Mouse (Mus musculus) stomach, embryonic 14.5 days (tissue): ENCODE data around the gene Xrcc1. TPM values are rescaled to one million over a fixed set of nuclear protein-coding genes. Genes with fewer than 3 reads are reported as not detected.

Experiments
- ATAC-seq: fragments of 200-750 bp; cut with Nextera tagmentation; 2 replicates; pipeline ENCODE4 v1.8.0; 2017; ENCODE audit warnings: low read depth, moderate TSS enrichment; ENCODE audit not compliant: insufficient number of reproducible peaks, insufficient read depth, low FRiP score
- H3K27ac ChIP-seq: fragments of 300-500 bp; sonication (generic); 2 replicates; pipeline ENCODE4 v1.5.1; 2014; ENCODE audit warnings: mild to moderate bottlenecking, low read length, moderate library complexity, mixed read lengths
- H3K27me3 ChIP-seq: fragments of 300-500 bp; sonication (generic); 2 replicates; pipeline ENCODE4 v1.6.1; 2014; ENCODE audit warnings: low read length, control low read depth, mixed read lengths; ENCODE audit not compliant: control insufficient read depth, insufficient read depth
- H3K36me3 ChIP-seq: fragments of 300-500 bp; sonication (generic); 2 replicates; pipeline ENCODE4 v1.6.1; 2014; ENCODE audit warnings: mild to moderate bottlenecking, control low read depth, low read length, moderate library complexity, mixed read lengths; ENCODE audit not compliant: control insufficient read depth, insufficient read depth
- H3K4me1 ChIP-seq: fragments of 300-500 bp; sonication (generic); 2 replicates; pipeline ENCODE4 v1.6.1; 2014; ENCODE audit warnings: low read length, control low read depth, mixed read lengths; ENCODE audit not compliant: control insufficient read depth, insufficient read depth
- H3K4me2 ChIP-seq: fragments of 300-500 bp; sonication (generic); replicated peaks from 2 replicates; pipeline ENCODE4 v1.6.1; 2014; ENCODE audit warnings: low read depth, low read length, control low read depth
- H3K4me3 ChIP-seq: fragments of 300-500 bp; sonication (generic); 2 replicates; pipeline ENCODE4 v1.5.1; 2014; ENCODE audit warnings: low read depth, low read length, control low read depth
- H3K9ac ChIP-seq: fragments of 300-500 bp; sonication (generic); replicated peaks from 2 replicates; pipeline ENCODE4 v1.6.1; 2014; ENCODE audit warnings: low read depth, mild to moderate bottlenecking, control low read depth, low read length, moderate library complexity, mixed read lengths
- H3K9me3 ChIP-seq: fragments of 300-500 bp; sonication (generic); 2 replicates; pipeline ENCODE4 v1.6.1; 2016; ENCODE audit warnings: low read depth, low read length, control low read depth; ENCODE audit not compliant: control insufficient read depth
- WGBS: fragments of 180-500 bp; shearing (Covaris S2); extraction: QIAGEN DNeasy Blood & Tissue Kit; methylation state at CpG from one replicate; pipeline ENCODE4 v1.1.7; 2014; 5-methylcytosine and 5-hydroxymethylcytosine counted together
- polyA plus RNA-seq: library from polyadenylated mRNA; unstranded; fragments of >200 nt; fragmentation: Nextera tagmentation; extraction: Ambion mirVana; gene quantifications from 2 replicates; pipeline ENCODE4 v1.2.1, GENCODE M21; 2014

The Xrcc1 gene
- polyA plus RNA-seq, 1 experiment from 2014 or later: 110 TPM

DNA sequence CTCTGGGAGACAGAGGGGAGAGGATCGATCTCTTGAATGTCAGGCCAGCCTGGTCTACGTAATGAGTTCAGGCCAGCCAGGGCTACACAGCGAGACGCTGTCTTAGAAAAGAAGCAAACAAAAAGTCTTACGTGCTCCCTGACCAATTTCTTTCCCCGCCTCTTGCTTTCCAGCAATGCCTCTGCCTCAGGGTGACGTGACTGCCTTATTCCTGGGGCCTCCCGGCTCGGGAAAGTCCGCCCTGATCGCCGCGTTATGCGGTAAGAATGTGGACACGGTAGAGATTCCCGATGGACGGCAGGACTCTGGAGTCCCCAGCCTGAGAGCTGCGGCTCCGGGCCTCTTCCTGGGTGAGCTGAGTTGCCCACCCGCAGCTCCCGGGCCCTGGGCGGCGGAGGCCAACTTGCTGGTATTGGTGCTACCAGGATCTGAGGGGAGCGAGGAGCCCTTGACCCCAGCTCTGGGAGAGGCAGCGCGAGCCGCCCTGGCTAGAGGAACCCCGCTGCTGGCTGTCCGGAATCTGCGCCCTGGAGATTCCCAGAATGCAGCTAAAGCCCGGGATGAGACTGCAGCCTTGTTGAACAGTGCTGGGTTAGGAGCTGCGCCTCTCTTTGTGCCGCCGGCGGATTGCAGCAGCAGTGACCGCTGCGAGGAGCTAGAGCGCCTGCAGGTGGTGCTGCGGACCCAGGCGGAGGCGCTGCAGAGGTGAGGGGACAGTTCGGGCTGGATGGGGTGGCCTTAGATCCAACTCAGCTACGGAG lies 14.7 kb upstream of the Xrcc1 start:
- peak overlapping the region; percentile 96 for H3K4me2 ChIP-seq
- peak; percentile 64; the same call in 1 of the 2 replicates for ATAC-seq
- no peaks in the 10 kb centered on the region for H3K27me3 ChIP-seq
- WGBS: 1% methylated on average over 43 of the region's 43 CpGs
- H3K4me3 ChIP-seq: peak overlapping the region; percentile 63
- no peaks in the 10 kb centered on the region for H3K9me3 ChIP-seq
- H3K9ac ChIP-seq: peak overlapping the region; percentile 85
- peak overlapping the region; percentile 84 for H3K27ac ChIP-seq
- H3K4me1 ChIP-seq: peaks cover 12% of the 10 kb centered on the region; the same call in 1 of the 2 replicates
- H3K36me3 ChIP-seq: peaks cover 20% of the 10 kb centered on the region

DNA sequence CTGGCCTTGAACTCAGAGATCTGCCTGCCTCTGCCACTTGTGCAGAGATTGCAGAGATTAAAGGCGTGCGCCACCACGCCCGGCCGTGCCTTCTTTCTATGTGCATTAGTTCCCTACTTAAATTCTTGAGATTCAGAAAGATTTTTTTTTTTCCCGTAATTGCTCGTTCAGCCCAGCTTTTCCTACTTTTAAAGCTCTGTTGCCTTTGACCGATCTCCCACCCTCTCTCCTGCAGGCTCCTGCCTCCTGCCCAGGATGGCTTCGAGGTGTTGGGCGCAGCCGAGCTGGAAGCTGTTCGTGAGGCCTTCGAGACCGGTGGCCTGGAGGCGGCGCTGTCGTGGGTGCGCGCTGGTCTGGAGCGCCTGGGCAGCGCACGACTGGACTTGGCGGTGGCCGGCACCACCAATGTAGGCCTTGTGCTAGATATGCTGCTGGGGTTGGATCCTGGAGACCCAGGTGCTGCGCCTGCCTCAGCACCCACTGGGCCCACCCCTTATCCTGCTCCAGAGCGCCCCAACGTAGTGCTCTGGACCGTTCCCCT lies 13.0 kb upstream of the Xrcc1 start:
- Histone ChIP-seq H3K9ac (no peak overlapping the region), H3K36me3 (peaks cover 21% of the 10 kb centered on the region), H3K9me3 (no peaks in the 10 kb centered on the region), H3K4me2 (no peak overlapping the region), H3K4me3 (no peak overlapping the region), H3K4me1 (peaks cover 12% of the 10 kb centered on the region; the same call in 1 of the 2 replicates), H3K27ac (no peak overlapping the region), H3K27me3 (no peaks in the 10 kb centered on the region)
- ATAC-seq: no peak
- WGBS: 79% methylated on average over 28 of the region's 28 CpGs

DNA sequence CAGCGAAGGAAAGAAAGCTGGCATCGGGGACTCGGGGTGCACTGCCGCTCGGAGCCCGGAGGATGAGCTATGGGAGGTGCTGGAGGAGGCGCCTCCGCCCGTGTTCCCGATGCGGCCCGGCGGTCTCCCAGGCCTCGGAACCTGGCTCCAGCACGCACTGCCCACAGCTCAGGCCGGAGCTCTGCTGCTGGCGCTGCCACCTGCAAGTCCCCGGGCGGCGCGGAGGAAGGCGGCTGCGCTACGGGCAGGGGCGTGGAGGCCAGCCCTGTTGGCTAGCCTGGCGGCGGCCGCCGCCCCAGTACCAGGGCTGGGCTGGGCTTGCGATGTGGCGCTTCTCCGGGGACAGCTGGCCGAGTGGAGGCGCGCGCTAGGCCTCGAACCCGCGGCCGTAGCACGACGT lies 12.3 kb upstream of the Xrcc1 start:
- 42% methylated on average over 42 of the region's 42 CpGs for WGBS
- H3K4me1 ChIP-seq: peaks cover 12% of the 10 kb centered on the region; the same call in 1 of the 2 replicates
- no peaks in the 10 kb centered on the region for H3K9me3 ChIP-seq
- ATAC-seq: no peak
- no peaks in the 10 kb centered on the region for H3K27me3 ChIP-seq
- H3K4me3 ChIP-seq: no peak overlapping the region
- peaks cover 21% of the 10 kb centered on the region for H3K36me3 ChIP-seq
- no peak overlapping the region for H3K27ac ChIP-seq
- H3K9ac ChIP-seq: no peak overlapping the region; the same call in 1 of the 2 replicates
- H3K4me2 ChIP-seq: no peak overlapping the region

DNA sequence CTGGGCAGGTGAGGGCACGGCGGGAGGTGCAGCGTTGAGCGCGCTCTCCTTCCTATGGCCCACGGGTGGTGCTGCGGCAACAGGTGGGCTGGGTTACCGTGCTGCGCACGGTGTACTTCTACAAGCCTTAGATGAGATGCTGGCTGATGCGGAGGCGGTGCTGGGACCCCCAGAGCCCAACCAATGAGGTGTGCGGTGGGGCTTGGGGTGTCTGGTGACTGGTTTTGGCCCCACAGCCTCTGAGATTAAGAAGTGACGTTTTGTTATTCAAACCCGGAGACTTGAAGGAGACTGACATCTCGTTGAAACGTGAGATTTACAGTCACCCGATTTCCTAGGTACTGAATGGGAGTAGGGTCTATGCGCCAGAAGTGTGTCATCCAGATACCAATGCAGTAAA lies 11.8 kb upstream of the Xrcc1 start:
- Histone ChIP-seq H3K36me3 (peaks cover 21% of the 10 kb centered on the region), H3K9me3 (no peaks in the 10 kb centered on the region), H3K27ac (no peak overlapping the region), H3K4me1 (peaks cover 12% of the 10 kb centered on the region; the same call in 1 of the 2 replicates), H3K9ac (no peak overlapping the region), H3K4me2 (no peak overlapping the region), H3K27me3 (no peaks in the 10 kb centered on the region), H3K4me3 (no peak overlapping the region)
- WGBS: 50% methylated on average over 19 of the region's 19 CpGs
- no peak for ATAC-seq

DNA sequence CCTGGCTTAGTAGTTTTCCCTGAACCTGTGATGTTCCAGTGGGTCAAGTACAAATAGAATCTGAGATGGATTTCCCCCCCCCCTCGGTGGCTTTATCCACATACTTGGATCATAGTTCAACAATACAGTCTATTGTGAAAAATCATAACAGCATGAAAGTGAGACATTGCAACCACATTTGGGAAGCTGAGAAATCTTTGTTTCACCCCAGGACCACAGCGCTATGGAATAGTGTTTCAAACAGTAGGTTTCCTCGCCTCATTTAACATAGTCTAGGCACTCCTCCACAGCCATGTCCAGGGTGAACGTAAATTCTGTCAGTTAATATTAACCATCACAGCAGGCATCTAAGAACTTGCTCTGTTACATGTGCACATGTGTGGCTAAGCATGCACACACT lies 9.0 kb upstream of the Xrcc1 start:
- ATAC-seq: no peak
- no peak overlapping the region for H3K4me2 ChIP-seq
- WGBS: 79% methylated on average over 4 of the region's 4 CpGs
- no peak overlapping the region for H3K9ac ChIP-seq
- no peaks in the 10 kb centered on the region for H3K27me3 ChIP-seq
- no peak overlapping the region for H3K27ac ChIP-seq
- H3K9me3 ChIP-seq: no peaks in the 10 kb centered on the region
- H3K4me1 ChIP-seq: peaks cover 5% of the 10 kb centered on the region; the same call in 1 of the 2 replicates
- H3K36me3 ChIP-seq: peaks cover 21% of the 10 kb centered on the region
- H3K4me3 ChIP-seq: no peak overlapping the region

DNA sequence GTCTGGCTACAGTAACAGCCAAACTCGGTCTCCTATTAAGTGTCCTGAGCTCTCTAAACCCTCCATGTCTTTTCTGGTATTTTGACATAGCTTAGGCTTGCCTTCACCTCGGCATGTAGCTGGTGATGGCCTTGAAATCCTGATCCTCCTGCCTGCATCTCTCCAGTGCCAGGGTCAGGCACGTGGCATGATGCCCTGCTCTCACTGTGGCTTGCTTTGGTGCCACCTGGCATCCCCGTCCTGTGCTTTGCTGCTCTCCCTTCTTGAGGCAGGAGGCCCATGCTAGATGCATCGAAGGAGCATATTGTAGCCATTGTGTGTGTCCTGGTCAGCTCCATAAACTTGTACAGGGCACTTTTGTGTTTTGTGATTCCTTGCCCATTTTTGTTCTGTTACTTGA lies 8.5 kb upstream of the Xrcc1 start:
- 75% methylated on average over 5 of the region's 5 CpGs for WGBS
- H3K27ac ChIP-seq: no peak overlapping the region
- H3K4me2 ChIP-seq: no peak overlapping the region
- H3K36me3 ChIP-seq: peaks cover 21% of the 10 kb centered on the region
- no peak overlapping the region for H3K9ac ChIP-seq
- H3K9me3 ChIP-seq: no peaks in the 10 kb centered on the region
- no peaks in the 10 kb centered on the region for H3K27me3 ChIP-seq
- no peaks in the 10 kb centered on the region; the same call in 1 of the 2 replicates for H3K4me1 ChIP-seq
- ATAC-seq: no peak
- H3K4me3 ChIP-seq: no peak overlapping the region

DNA sequence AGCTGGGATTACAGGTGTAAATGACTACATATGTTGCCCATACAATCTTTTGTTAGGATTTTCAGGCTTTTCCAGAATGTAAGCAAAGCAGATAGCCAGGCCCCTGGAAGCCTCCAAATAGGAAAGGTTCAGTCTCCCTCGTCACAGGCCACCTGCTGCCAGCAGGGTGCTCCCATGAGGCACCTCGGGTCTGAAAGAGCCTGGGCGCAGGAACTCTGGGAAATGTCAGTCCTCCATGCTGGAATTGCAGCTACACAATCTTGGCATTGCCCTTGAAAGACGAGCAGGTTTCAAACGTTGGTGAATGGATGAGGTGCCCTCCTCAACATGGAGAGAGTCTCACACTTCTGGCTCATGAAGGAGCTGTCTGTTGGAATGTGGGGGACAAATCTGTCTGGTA lies 7.9 kb upstream of the Xrcc1 start:
- Histone ChIP-seq H3K9me3 (no peaks in the 10 kb centered on the region), H3K27me3 (no peaks in the 10 kb centered on the region), H3K27ac (no peak overlapping the region), H3K4me3 (no peak overlapping the region), H3K9ac (no peak overlapping the region), H3K4me1 (no peaks in the 10 kb centered on the region), H3K36me3 (peaks cover 20% of the 10 kb centered on the region), H3K4me2 (no peak overlapping the region)
- 35% methylated on average over 5 of the region's 5 CpGs for WGBS
- no peak for ATAC-seq

DNA sequence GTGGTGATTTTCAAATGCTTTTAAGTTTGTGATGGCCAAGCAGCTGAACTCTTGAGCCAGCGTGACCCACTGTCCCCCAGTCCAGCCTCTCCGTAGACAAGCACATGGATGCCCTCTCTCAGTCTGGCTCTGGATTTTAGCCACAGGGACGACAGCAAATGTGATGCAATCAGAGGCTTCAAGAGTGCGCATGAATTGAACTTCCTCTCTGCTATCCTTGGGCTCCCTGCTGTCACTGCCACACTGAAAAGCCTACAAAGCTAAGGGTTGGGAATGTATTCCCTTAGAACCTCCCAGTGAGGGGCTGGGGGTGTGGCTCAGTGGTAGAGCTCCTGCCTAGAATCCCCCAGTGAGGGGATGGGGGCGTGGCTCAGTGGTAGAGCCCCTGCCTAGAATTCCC lies 7.4 kb upstream of the Xrcc1 start:
- Histone ChIP-seq H3K4me3 (no peak overlapping the region), H3K9me3 (no peaks in the 10 kb centered on the region), H3K36me3 (peaks cover 14% of the 10 kb centered on the region), H3K4me1 (no peaks in the 10 kb centered on the region), H3K27ac (no peak overlapping the region), H3K4me2 (no peak overlapping the region), H3K27me3 (no peaks in the 10 kb centered on the region), H3K9ac (no peak overlapping the region)
- no peak for ATAC-seq
- 76% methylated on average over 5 of the region's 5 CpGs for WGBS
